Mouse (Mus musculus) liver, embryonic 14.5 days (tissue): ENCODE results near the gene Olfr522.

ENCODE experiments used
- CTCF ChIP-seq: IDR thresholded peaks from 2 replicates; pipeline ENCODE4 v1.5.1; 2016; ENCODE audit warnings: antibody characterized with exemption, low read depth, control low read depth
- EP300 ChIP-seq: IDR thresholded peaks from 2 replicates; pipeline ENCODE4 v1.6.1; 2016; ENCODE audit warnings: antibody characterized with exemption, low read depth

DNA sequence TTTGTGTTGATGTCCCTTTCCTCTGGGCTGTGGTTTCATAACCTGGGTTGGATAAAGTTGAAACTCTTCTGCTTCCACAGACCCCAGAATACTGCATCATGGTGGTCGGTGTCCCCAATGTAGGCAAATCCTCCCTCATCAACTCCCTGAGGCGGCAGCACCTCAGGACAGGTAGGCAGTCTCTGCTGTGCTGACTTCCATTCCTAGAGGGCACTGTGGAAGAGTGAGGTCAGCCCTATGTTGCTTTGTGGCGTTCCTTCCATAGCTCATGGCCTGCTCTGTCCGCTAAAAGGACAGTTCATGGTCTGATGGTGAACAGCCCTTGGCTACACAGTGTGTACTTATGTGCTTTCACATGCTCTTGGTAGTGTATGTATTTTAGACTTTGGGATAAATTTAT, 20.0 kb downstream of the Olfr522 start:
- TF ChIP-seq CTCF = no peak
- no peak for TF ChIP-seq EP300
